Mouse (Mus musculus) kidney, adult 11 months (tissue): ENCODE results near the gene Clrn3.
"Not testable (repeated sequence)": the region's sequence is repeated elsewhere in the genome, so short reads cannot be mapped to it uniquely, and the experiment has no call there.

Experiments used
- DNase-seq: peaks from one replicate; pipeline ENCODE4 v3.0.0; 2022

Clrn3 gene

GRCm38 (mm10) chr7:135534548-135535189, 6.2 kb upstream of the Clrn3 start:
- DNase-seq = no peak

GRCm38 (mm10) chr7:135529068-135529467, 614 bp upstream of the Clrn3 start:
- DNase-seq = no peak

GRCm38 (mm10) chr7:135527169-135527568, 1.3 kb downstream of the Clrn3 start:
- DNase-seq = no peak

- DNase-seq = no peak
These were observed 1.8 kb downstream of the Clrn3 start for GRCm38 (mm10) chr7:135526574-135527152.

- peak; percentile 18 for DNase-seq
These were observed 4.0 kb downstream of the Clrn3 start for GRCm38 (mm10) chr7:135524424-135524967.

- DNase-seq = no peak
These were observed 4.5 kb downstream of the Clrn3 start for GRCm38 (mm10) chr7:135523981-135524380.

GRCm38 (mm10) chr7:135521755-135522512, 6.5 kb downstream of the Clrn3 start:
- peak; percentile 90 for DNase-seq

- no peak for DNase-seq
These were observed 8.2 kb downstream of the Clrn3 start for GRCm38 (mm10) chr7:135520241-135520640.

- DNase-seq = no peak
These were observed 11.3 kb downstream of the Clrn3 start for GRCm38 (mm10) chr7:135517191-135517590.

- no peak for DNase-seq
These were observed 16.7 kb downstream of the Clrn3 start for GRCm38 (mm10) chr7:135511723-135512122.

GRCm38 (mm10) chr7:135510431-135510830, 18.0 kb downstream of the Clrn3 start:
- DNase-seq = peak; percentile 72

GRCm38 (mm10) chr7:135509272-135509671, 19.2 kb downstream of the Clrn3 start:
- DNase-seq = no peak

GRCm38 (mm10) chr7:135508602-135509001, 19.9 kb downstream of the Clrn3 start:
- no peak for DNase-seq

GRCm38 (mm10) chr7:135506506-135506905, 21.9 kb downstream of the Clrn3 start:
- not testable (repeated sequence) for DNase-seq

- no peak for DNase-seq
These were observed 29.1 kb downstream of the Clrn3 start for GRCm38 (mm10) chr7:135499403-135499802.

GRCm38 (mm10) chr7:135498565-135499186, 29.8 kb downstream of the Clrn3 start:
- no peak for DNase-seq

- DNase-seq = no peak
These were observed 33.2 kb downstream of the Clrn3 start for GRCm38 (mm10) chr7:135495303-135495702.

GRCm38 (mm10) chr7:135490500-135490886, 38.0 kb downstream of the Clrn3 start:
- DNase-seq = no peak

- no peak for DNase-seq
These were observed 38.5 kb downstream of the Clrn3 start for GRCm38 (mm10) chr7:135489724-135490499.

- DNase-seq = no peak
These were observed 40.1 kb downstream of the Clrn3 start for GRCm38 (mm10) chr7:135488214-135488810.

GRCm38 (mm10) chr7:135487423-135487822, 41.0 kb downstream of the Clrn3 start:
- no peak for DNase-seq
